Mouse (Mus musculus): ENCODE results near the gene Astl. TPM values are rescaled to one million over a fixed set of nuclear protein-coding genes. Genes with fewer than 3 reads are reported as not detected.

Gene Astl
- polyA plus RNA-seq, 1 experiment = not detected

- DNase-seq (ENCODE audit: extremely low spot score in 1 of 2, low spot score in 1 of 2) = no peak
These were observed 52.4 kb downstream of the Astl start for GRCm38 (mm10) chr2:127390846-127391245.

GRCm38 (mm10) chr2:127391323-127391722, 52.9 kb downstream of the Astl start:
- no peak for DNase-seq (ENCODE audit: extremely low spot score in 1 of 2, low spot score in 1 of 2)

GRCm38 (mm10) chr2:127394606-127395161, 56.2 kb downstream of the Astl start:
- no peak for DNase-seq (ENCODE audit: extremely low spot score in 1 of 2, low spot score in 1 of 2)

- DNase-seq (ENCODE audit: extremely low spot score in 1 of 2, low spot score in 1 of 2) = no peak
These were observed 60.3 kb downstream of the Astl start for GRCm38 (mm10) chr2:127398738-127399137.

Other genes starting within 250 kb of the Astl start
- 1.6 and 2.4 TPM in 2 replicates for gene Ncaph, start 204.7 kb upstream of the Astl start, polyA plus RNA-seq (2012; rRNA removed)
- gene Itpripl1, start 195.2 kb upstream of the Astl start, polyA plus RNA-seq (2012; rRNA removed) = 1.4 and 1.7 TPM in 2 replicates
- 1.2 and 1.6 TPM in 2 replicates for gene 1810024B03Rik, start 130.4 kb upstream of the Astl start, polyA plus RNA-seq (2012; rRNA removed)
- 60.4 and 65.7 TPM in 2 replicates for gene Snrnp200, start 130.3 kb upstream of the Astl start, polyA plus RNA-seq (2012; rRNA removed)
- 74.1 and 75.3 TPM in 2 replicates for gene Ciao1, start 90.8 kb upstream of the Astl start, polyA plus RNA-seq (2012; rRNA removed)
- gene Tmem127, start 90.7 kb upstream of the Astl start, polyA plus RNA-seq (2012; rRNA removed) = 58.6 and 66.5 TPM in 2 replicates
- gene Stard7, start 68.4 kb upstream of the Astl start, polyA plus RNA-seq (2012; rRNA removed) = 89.9 and 98.4 TPM in 2 replicates
- 0.80 and 1.3 TPM in 2 replicates for gene Dusp2, start 2.5 kb upstream of the Astl start, polyA plus RNA-seq (2012; rRNA removed)
- 0.28 and 0.29 TPM in 2 replicates for gene Adra2b, start 24.6 kb downstream of the Astl start, polyA plus RNA-seq (2012; rRNA removed)
- gene Gpat2, start 86.6 kb downstream of the Astl start, polyA plus RNA-seq (2012; rRNA removed) = 0.14 and 0.29 TPM in 2 replicates
- 32.8 and 39.1 TPM in 2 replicates for gene Fahd2a, start 105.9 kb downstream of the Astl start, polyA plus RNA-seq (2012; rRNA removed)
- 87.8 and 92.9 TPM in 2 replicates for gene Kcnip3, start 183.5 kb downstream of the Astl start, polyA plus RNA-seq (2012; rRNA removed)
- gene Prom2, start 202.8 kb downstream of the Astl start, polyA plus RNA-seq (2012; rRNA removed) = 0.29 and 0.50 TPM in 2 replicates
- gene Zfp661, start 248.5 kb downstream of the Astl start, polyA plus RNA-seq (2012; rRNA removed) = 9.0 and 9.3 TPM in 2 replicates
- gene Mrps5, start 248.6 kb downstream of the Astl start, polyA plus RNA-seq (2012; rRNA removed) = 113 and 115 TPM in 2 replicates

Measured in frontal cortex, adult 2 months (tissue).